Mouse (Mus musculus) small intestine, adult 2 months (tissue): ENCODE results near the gene Ankrd28. TPM values are rescaled to one million over a fixed set of nuclear protein-coding genes. Genes with fewer than 3 reads are reported as not detected.
A peak's percentile ranks its signal among the peaks of the same experiment; 100 is the strongest.

Experiments used
- H3K27ac ChIP-seq: fragments of 200-500 bp; 2 replicates; pipeline ENCODE4 v1.5.1; 2012; ENCODE audit warnings: low read depth, low read length, control low read depth, inconsistent platforms; ENCODE audit not compliant: insufficient read depth
- H3K27me3 ChIP-seq: fragments of 200-500 bp; 2 replicates; pipeline ENCODE4 v1.6.1; 2012; ENCODE audit warnings: mild to moderate bottlenecking, moderate library complexity, low read length, inconsistent platforms; ENCODE audit not compliant: control insufficient read depth, insufficient read depth
- H3K36me3 ChIP-seq: fragments of 200-500 bp; 2 replicates; pipeline ENCODE4 v1.6.1; 2012; ENCODE audit warnings: mild to moderate bottlenecking, low read length, control low read depth, inconsistent platforms; ENCODE audit not compliant: control insufficient read depth, insufficient read depth
- H3K4me1 ChIP-seq: fragments of 200-500 bp; 2 replicates; pipeline ENCODE4 v1.6.1; 2012; ENCODE audit warnings: low read length, inconsistent platforms, mixed read lengths; ENCODE audit not compliant: control insufficient read depth, insufficient read depth, insufficient read length
- H3K4me3 ChIP-seq: fragments of 200-500 bp; 2 replicates; pipeline ENCODE4 v1.5.1; 2012; ENCODE audit warnings: low read depth, mild to moderate bottlenecking, control low read depth, inconsistent platforms, low read length, moderate library complexity
- CTCF ChIP-seq: fragments of 200-500 bp; IDR thresholded peaks from 2 replicates; pipeline ENCODE4 v1.5.1; 2012; ENCODE audit warnings: low read depth, mild to moderate bottlenecking, control low read depth, inconsistent platforms, low read length, moderate library complexity, mixed read lengths; ENCODE audit not compliant: insufficient replicate concordance, insufficient read length; ENCODE audit errors: extremely low read depth
- POLR2A ChIP-seq: fragments of 200-500 bp; IDR thresholded peaks from 2 replicates; pipeline ENCODE4 v1.6.1; 2012; ENCODE audit warnings: low read depth, mild to moderate bottlenecking, control low read depth, inconsistent platforms, low read length, moderate library complexity
- WGBS: fragments of 180-500 bp; shearing (Covaris S2); methylation state at CpG from one replicate; pipeline ENCODE4 v1.1.7; 2018; 5-methylcytosine and 5-hydroxymethylcytosine counted together
- polyA plus RNA-seq: library from polyadenylated mRNA; depleted of rRNA; stranded (reverse); fragments of >200 nt; gene quantifications from 2 replicates; pipeline ENCODE4 v1.2.3, GENCODE M21; 2012; rRNA removed

Ankrd28 gene
- polyA plus RNA-seq, 1 experiment = 2.2 TPM

DNA sequence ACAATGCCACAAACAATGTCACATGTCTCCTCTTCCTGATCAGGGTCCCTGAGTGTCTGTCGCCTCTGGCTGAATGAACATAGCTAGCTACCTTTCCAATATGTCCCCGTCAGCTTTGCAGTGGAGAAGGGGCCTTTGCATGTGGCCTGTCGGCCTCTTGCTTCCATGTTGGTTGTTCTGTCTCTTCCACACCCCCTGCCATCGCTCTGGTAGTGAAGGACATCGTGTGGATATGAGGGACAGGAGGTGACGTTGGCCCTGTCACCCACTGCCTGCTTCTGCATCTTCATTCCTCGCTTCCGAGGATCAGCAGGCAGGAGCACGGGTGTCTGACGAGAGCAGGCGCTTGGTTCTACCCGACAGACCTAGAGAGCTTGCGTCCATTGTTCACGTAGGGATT is 175.0 kb downstream of the Ankrd28 start:
- TF ChIP-seq POLR2A = no peak
- H3K27ac ChIP-seq = no peak overlapping the region
- no peaks in the 10 kb centered on the region for H3K4me1 ChIP-seq
- WGBS = 91% methylated on average over 14 of the region's 14 CpGs
- no peaks in the 10 kb centered on the region for H3K27me3 ChIP-seq
- no peak overlapping the region for H3K4me3 ChIP-seq
- no peaks in the 10 kb centered on the region for H3K36me3 ChIP-seq

DNA sequence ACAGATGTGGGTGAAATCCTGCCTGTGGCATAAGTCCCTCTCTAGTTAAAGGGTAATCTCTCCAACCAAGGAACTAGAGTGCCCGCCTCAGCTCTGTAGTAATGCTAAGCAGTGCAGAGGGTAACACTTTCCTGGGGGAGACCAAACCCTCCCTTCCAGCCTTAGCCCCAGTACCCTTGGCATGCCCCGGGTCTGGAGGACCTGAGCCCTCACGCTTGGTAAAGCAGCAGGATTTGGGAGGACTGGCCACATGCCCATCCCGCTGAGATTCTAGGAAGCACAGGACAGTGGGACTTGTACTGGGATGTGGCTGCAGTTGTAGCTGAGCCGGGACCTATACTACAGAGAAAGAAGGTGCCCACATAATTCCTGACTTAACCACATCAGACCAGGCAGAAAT is 175.6 kb downstream of the Ankrd28 start:
- no peak overlapping the region for H3K27ac ChIP-seq
- no peaks in the 10 kb centered on the region for H3K27me3 ChIP-seq
- 88% methylated on average over 5 of the region's 5 CpGs for WGBS
- no peak overlapping the region for H3K4me3 ChIP-seq
- no peaks in the 10 kb centered on the region for H3K36me3 ChIP-seq
- no peaks in the 10 kb centered on the region for H3K4me1 ChIP-seq
- TF ChIP-seq CTCF = no peak
- no peak for TF ChIP-seq POLR2A

DNA sequence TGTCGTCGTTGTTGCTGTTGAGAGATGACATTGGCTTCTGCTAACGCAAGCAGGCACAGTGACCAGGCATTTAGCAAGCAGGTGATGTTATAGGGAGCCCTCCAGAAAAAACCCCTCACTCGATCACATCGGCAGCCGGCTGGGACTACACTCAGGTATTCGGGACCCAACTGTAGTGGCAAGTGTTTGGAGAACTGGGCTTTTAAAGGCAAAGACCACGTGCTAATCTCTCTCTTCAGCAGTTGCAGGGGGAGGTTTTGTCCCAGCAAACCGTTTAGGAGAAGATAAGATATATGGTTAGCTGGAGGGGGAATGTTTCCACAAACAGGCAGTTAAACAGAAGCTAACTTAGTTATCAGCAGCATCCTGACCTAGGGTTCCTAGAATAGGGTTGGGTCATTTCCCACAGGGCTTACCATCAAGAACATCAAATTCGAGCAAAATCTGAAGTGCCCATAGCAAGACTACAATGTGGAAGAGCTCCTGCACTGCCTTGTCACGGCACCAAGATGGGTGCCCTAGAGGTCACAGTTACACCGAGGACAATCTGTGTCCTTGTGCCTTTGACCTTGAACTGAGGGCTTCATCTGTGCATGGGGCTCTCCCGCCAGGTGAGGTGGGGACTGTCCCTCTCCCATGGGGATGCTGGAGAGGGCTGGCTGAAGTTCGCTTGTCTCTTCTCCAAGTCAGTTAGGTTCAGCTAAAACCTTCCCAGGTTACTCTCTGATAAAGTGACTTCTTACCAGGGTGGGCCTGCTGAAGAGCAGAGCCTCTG is 177.2 kb downstream of the Ankrd28 start:
- WGBS = 73% methylated on average over 14 of the region's 14 CpGs

DNA sequence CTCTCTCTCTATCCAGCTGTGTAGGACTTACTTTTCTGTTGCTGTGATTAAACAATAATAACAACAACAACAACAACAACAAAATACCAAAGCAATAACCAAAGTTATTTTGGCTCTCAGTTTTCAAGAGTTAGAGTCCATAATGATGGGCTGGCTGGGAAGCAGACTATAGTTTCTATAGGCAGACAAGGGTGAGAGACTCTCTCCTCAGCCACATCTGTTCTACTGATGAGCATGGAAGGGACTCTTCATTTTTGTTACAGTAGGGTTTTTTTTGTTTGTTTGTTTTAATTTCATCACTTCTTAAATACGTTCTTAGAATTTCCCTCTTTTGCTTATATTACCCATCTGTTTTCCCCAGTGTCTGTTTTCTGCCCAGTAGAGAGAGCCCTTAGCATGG is 177.8 kb downstream of the Ankrd28 start:
- Histone ChIP-seq H3K36me3 (no peaks in the 10 kb centered on the region), H3K27ac (no peak overlapping the region), H3K27me3 (no peaks in the 10 kb centered on the region), H3K4me3 (no peak overlapping the region), H3K4me1 (no peaks in the 10 kb centered on the region)
- WGBS = 78% methylated on average over 1 of the region's 1 CpGs
- no peak for TF ChIP-seq POLR2A

More for the DNA sequence above, 177.2 kb downstream of the Ankrd28 start:
- Histone ChIP-seq H3K27me3 (no peaks in the 10 kb centered on the region), H3K27ac (no peak overlapping the region), H3K4me3 (no peak overlapping the region), H3K36me3 (no peaks in the 10 kb centered on the region), H3K4me1 (no peaks in the 10 kb centered on the region)
- no peak for TF ChIP-seq CTCF
- no peak for TF ChIP-seq POLR2A

DNA sequence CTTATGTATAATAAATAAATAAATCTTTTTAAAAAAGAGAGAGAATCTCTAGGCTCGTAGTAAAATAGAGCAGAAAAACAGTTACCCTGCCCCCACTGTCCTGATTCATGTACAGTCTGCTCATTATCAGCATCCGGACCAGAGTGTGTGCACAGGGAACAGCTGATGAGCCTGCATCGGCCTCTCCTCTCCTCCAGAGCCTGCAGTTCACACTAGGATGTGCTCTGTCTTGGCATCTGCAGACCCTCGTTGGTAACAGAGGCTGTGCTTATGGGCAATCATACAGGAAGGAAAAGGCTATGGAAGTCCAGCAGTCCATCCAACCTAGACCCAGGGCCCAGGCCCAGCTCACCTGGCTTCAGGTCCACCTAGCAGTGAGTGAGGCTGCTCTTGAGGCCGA is 178.3 kb downstream of the Ankrd28 start:
- Histone ChIP-seq H3K27ac (no peak overlapping the region), H3K27me3 (no peaks in the 10 kb centered on the region), H3K36me3 (no peaks in the 10 kb centered on the region), H3K4me1 (no peaks in the 10 kb centered on the region), H3K4me3 (no peak overlapping the region)
- WGBS = 60% methylated on average over 5 of the region's 5 CpGs
- TF ChIP-seq POLR2A (no peak), CTCF (no peak)

DNA sequence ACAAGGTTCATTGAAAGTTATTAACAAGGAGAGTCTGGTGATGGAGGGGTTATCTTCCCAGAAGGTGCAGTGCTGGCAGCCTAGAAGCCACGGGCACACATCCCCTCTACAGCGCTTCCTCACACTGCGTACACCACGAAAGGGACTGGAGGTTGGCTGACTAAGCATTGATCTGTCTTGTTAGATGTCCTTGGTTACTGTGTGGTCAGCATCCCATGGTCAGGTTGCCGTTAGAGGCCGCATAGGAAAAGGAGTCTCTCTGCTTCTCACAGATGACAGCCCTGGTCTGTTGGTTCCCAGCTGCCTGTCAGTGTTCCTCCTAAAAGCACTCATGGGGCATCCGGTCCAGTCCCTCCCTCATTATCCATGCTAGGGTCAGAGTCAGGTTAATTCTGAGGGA is 179.2 kb downstream of the Ankrd28 start:
- TF ChIP-seq POLR2A (no peak), CTCF (no peak)
- Histone ChIP-seq H3K4me1 (no peaks in the 10 kb centered on the region), H3K27ac (no peak overlapping the region), H3K4me3 (no peak overlapping the region), H3K36me3 (no peaks in the 10 kb centered on the region), H3K27me3 (no peaks in the 10 kb centered on the region)
- 77% methylated on average over 7 of the region's 7 CpGs for WGBS

DNA sequence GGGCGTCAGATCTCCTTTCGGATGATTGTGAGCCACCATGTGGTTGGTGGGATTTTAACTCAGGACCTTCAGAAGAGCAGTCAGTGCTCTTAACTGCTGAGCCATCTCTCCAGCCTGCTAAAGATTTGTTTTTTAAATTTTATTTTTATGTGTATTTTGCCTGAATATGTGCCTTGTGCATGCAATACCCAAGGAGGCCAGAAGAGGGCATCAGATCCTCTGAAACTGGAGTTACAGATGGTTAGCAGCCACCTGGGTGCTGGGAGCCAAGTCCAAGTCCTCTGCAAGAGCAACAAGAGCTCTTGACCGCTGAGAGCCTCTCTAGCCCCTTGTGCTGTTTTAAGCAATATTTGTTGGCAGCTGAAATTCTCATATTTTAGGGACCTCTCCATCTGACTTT is 180.1 kb downstream of the Ankrd28 start:
- TF ChIP-seq CTCF (peak; percentile 26; the same call in 1 of the 2 replicates), POLR2A (no peak)
- no peak overlapping the region for H3K27ac ChIP-seq
- H3K4me1 ChIP-seq = peaks cover 2% of the 10 kb centered on the region; the same call in 1 of the 2 replicates
- 96% methylated on average over 3 of the region's 3 CpGs for WGBS
- H3K36me3 ChIP-seq = no peaks in the 10 kb centered on the region
- no peak overlapping the region for H3K4me3 ChIP-seq
- no peaks in the 10 kb centered on the region for H3K27me3 ChIP-seq

Other genes with a start within 250 kb of the Ankrd28 start
- gene Colq, start 239.3 kb downstream of the Ankrd28 start, polyA plus RNA-seq = 0.39 and 0.77 TPM in 2 replicates
- gene Gm49387, start 189.8 kb downstream of the Ankrd28 start, polyA plus RNA-seq = not detected in 2 replicates
- gene Btd, start 189.6 kb downstream of the Ankrd28 start, polyA plus RNA-seq = 10.8 and 26.5 TPM in 2 replicates
- gene Hacl1, start 189.4 kb downstream of the Ankrd28 start, polyA plus RNA-seq = 1.7 and 4.3 TPM in 2 replicates
- gene Galnt15, start 198.3 kb upstream of the Ankrd28 start, polyA plus RNA-seq = 0.72 and 2.1 TPM in 2 replicates